Mouse (Mus musculus) intestine, embryonic 14.5 days (tissue): ENCODE data around the gene Adamtsl4. TPM values are rescaled to one million over a fixed set of nuclear protein-coding genes. Genes with fewer than 3 reads are reported as not detected.
"Not testable (repeated sequence)": the region's sequence is repeated elsewhere in the genome, so short reads cannot be mapped to it uniquely, and the experiment has no call there.

ENCODE experiments used
- ATAC-seq: fragments of 200-750 bp; cut with Nextera tagmentation; replicated peaks from 2 replicates; pipeline ENCODE4 v1.8.0; 2017; ENCODE audit warnings: low read depth, moderate number of reproducible peaks, moderate TSS enrichment, moderate library complexity; ENCODE audit not compliant: low FRiP score, low TSS enrichment
- DNase-seq: peaks from one replicate; pipeline ENCODE4 v3.0.0-alpha.2; 2018; ENCODE audit warnings: low spot score
- H3K27ac ChIP-seq: fragments of 300-500 bp; sonication (generic); 2 replicates; pipeline ENCODE4 v1.5.1; 2014; ENCODE audit warnings: low read depth, mild to moderate bottlenecking, control low read depth
- H3K27me3 ChIP-seq: fragments of 300-500 bp; sonication (generic); replicated peaks from 2 replicates; pipeline ENCODE4 v1.6.1; 2014; ENCODE audit warnings: low read length, control low read depth; ENCODE audit not compliant: control insufficient read depth, insufficient read depth
- H3K36me3 ChIP-seq: fragments of 300-500 bp; sonication (generic); 2 replicates; pipeline ENCODE4 v1.6.1; 2014; ENCODE audit warnings: low read length, control low read depth; ENCODE audit not compliant: control insufficient read depth, insufficient read depth
- H3K4me1 ChIP-seq: fragments of 300-500 bp; sonication (generic); replicated peaks from 2 replicates; pipeline ENCODE4 v1.6.1; 2014; ENCODE audit warnings: low read length, control low read depth, mixed read lengths; ENCODE audit not compliant: control insufficient read depth, insufficient read depth
- H3K4me2 ChIP-seq: fragments of 300-500 bp; sonication (generic); 2 replicates; pipeline ENCODE4 v1.6.1; 2014; ENCODE audit warnings: low read length
- H3K4me3 ChIP-seq: fragments of 300-500 bp; sonication (generic); 2 replicates; pipeline ENCODE4 v1.5.1; 2014; ENCODE audit warnings: low read depth, low read length, control low read depth, mixed read lengths
- H3K9ac ChIP-seq: fragments of 300-500 bp; sonication (generic); 2 replicates; pipeline ENCODE4 v1.6.1; 2014; ENCODE audit warnings: mild to moderate bottlenecking, low read length
- H3K9me3 ChIP-seq: fragments of 300-500 bp; sonication (generic); 2 replicates; pipeline ENCODE4 v1.6.1; 2016; ENCODE audit warnings: low read length, control low read depth; ENCODE audit not compliant: control insufficient read depth
- WGBS: fragments of 180-500 bp; shearing (Covaris S2); extraction: QIAGEN DNeasy Blood & Tissue Kit; methylation state at CpG from one replicate; pipeline ENCODE4 v1.1.7; 2014; 5-methylcytosine and 5-hydroxymethylcytosine counted together
- polyA plus RNA-seq: library from polyadenylated mRNA; unstranded; fragments of >200 nt; fragmentation: Nextera tagmentation; extraction: Ambion mirVana; gene quantifications from 2 replicates; pipeline ENCODE4 v1.2.1, GENCODE M21; 2014

Gene Adamtsl4
- polyA plus RNA-seq, 1 experiment from 2014 or later, result 2.6 TPM

DNA sequence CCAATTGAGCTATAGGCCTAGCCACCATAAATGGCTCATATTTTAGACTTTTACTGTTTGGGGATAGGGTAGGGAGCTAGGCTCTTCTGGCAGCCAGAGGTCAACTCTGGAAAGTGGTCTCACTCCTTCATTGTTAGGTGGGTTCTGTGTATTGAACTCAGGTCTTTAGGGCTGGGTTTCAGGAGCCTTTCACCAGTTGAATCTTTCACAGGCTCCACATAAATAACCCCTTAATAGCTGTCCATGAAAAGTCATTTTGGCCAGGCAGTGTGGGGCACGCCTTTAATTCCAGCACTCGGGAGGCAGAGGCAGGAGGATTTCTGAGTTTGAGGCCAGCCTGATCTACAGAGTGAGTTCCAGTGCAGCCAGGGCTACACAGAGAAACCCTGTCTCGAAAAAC, 30.0 kb downstream of the Adamtsl4 start:
- H3K27ac ChIP-seq, result no peak overlapping the region
- no peak for DNase-seq
- ATAC-seq, result no peak
- WGBS, result 84% methylated on average over 3 of the region's 3 CpGs
- H3K9ac ChIP-seq, result no peak overlapping the region; the same call in 1 of the 2 replicates
- peaks cover 27% of the 10 kb centered on the region for H3K36me3 ChIP-seq
- H3K4me3 ChIP-seq, result peak overlapping the region; percentile 100
- peaks cover 30% of the 10 kb centered on the region for H3K4me1 ChIP-seq
- peak overlapping the region; percentile 64 for H3K4me2 ChIP-seq
- H3K27me3 ChIP-seq, result no peaks in the 10 kb centered on the region
- H3K9me3 ChIP-seq, result no peaks in the 10 kb centered on the region

GRCm38 (mm10) chr3:95657108-95657507, 30.6 kb downstream of the Adamtsl4 start:
- Histone ChIP-seq H3K4me2 (no peak overlapping the region), H3K36me3 (peaks cover 21% of the 10 kb centered on the region), H3K4me1 (peaks cover 25% of the 10 kb centered on the region), H3K9me3 (no peaks in the 10 kb centered on the region), H3K27ac (no peak overlapping the region), H3K4me3 (no peak overlapping the region), H3K27me3 (no peaks in the 10 kb centered on the region), H3K9ac (no peak overlapping the region)
- ATAC-seq, result no peak
- 86% methylated on average over 3 of the region's 3 CpGs for WGBS
- no peak for DNase-seq

- no peak overlapping the region for H3K27ac ChIP-seq
- peaks cover 5% of the 10 kb centered on the region for H3K36me3 ChIP-seq
- H3K4me2 ChIP-seq, result no peak overlapping the region
- H3K27me3 ChIP-seq, result no peaks in the 10 kb centered on the region
- DNase-seq (no peak), ATAC-seq (no peak)
- H3K4me1 ChIP-seq, result peaks cover 10% of the 10 kb centered on the region
- H3K9ac ChIP-seq, result no peak overlapping the region
- no peaks in the 10 kb centered on the region for H3K9me3 ChIP-seq
- H3K4me3 ChIP-seq, result no peak overlapping the region
- 85% methylated on average over 5 of the region's 5 CpGs for WGBS
These were observed 32.3 kb downstream of the Adamtsl4 start for GRCm38 (mm10) chr3:95655437-95655836.

DNA sequence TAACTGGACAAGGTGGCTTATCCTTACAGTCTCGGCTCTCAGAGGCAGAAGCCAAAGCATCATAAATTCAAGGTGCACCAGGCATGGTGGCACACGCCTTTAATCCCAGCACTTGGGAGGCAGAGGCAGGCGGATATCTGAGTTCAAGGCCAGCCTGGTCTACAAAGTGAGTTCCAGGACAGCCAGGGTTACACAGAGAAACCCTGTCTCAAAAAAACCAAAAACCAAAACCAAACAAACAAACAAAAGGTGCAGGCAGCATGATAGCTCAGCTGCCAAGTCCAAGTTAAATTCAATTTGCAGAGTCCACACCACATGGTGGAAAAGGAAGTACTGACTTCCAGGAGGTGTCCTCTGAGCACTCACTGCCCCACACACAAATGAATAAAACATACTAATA, 33.3 kb downstream of the Adamtsl4 start:
- not testable (repeated sequence) for H3K27ac ChIP-seq, H3K4me2 ChIP-seq, H3K27me3 ChIP-seq, H3K9me3 ChIP-seq, H3K4me3 ChIP-seq, H3K9ac ChIP-seq, H3K36me3 ChIP-seq, ATAC-seq, H3K4me1 ChIP-seq, DNase-seq
- 85% methylated on average over 3 of the region's 3 CpGs for WGBS

- H3K9ac ChIP-seq, result no peak overlapping the region
- H3K4me1 ChIP-seq, result peaks cover 9% of the 10 kb centered on the region
- ATAC-seq, result peak; percentile 45; the same call in 1 of the 2 replicates
- no peaks in the 10 kb centered on the region for H3K9me3 ChIP-seq
- 7% methylated on average over 11 of the region's 11 CpGs for WGBS
- no peak for DNase-seq
- no peak overlapping the region for H3K4me2 ChIP-seq
- H3K4me3 ChIP-seq, result no peak overlapping the region
- peak overlapping the region; percentile 77 for H3K27ac ChIP-seq
- H3K27me3 ChIP-seq, result no peaks in the 10 kb centered on the region
- H3K36me3 ChIP-seq, result no peaks in the 10 kb centered on the region
These were observed 34.2 kb downstream of the Adamtsl4 start for GRCm38 (mm10) chr3:95653473-95654034.

DNA sequence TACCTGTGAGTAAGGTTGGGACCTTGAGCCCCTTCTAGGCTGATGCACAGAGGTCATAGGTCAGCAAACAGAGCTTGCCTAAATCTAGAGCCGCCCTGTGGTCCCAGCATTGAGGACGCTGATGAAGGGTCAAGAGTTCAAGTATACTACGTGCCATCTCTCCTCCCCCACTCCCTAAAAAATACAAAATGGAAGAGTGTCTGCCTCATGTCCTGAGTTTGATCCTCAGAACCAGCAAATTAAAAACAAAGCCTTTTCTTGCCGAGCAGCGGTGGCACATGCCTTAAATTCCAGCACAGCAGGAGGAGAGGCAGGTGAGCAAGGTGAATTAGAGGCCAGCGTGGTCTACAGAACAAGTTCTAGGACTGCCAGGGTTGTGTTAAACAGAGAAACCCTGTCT, 34.8 kb downstream of the Adamtsl4 start:
- H3K36me3 ChIP-seq, result no peaks in the 10 kb centered on the region
- 25% methylated on average over 6 of the region's 6 CpGs for WGBS
- DNase-seq (no peak), ATAC-seq (no peak)
- no peak overlapping the region for H3K27ac ChIP-seq
- no peaks in the 10 kb centered on the region for H3K27me3 ChIP-seq
- H3K9ac ChIP-seq, result no peak overlapping the region
- no peaks in the 10 kb centered on the region for H3K9me3 ChIP-seq
- H3K4me2 ChIP-seq, result no peak overlapping the region
- peaks cover 9% of the 10 kb centered on the region for H3K4me1 ChIP-seq
- no peak overlapping the region for H3K4me3 ChIP-seq

DNA sequence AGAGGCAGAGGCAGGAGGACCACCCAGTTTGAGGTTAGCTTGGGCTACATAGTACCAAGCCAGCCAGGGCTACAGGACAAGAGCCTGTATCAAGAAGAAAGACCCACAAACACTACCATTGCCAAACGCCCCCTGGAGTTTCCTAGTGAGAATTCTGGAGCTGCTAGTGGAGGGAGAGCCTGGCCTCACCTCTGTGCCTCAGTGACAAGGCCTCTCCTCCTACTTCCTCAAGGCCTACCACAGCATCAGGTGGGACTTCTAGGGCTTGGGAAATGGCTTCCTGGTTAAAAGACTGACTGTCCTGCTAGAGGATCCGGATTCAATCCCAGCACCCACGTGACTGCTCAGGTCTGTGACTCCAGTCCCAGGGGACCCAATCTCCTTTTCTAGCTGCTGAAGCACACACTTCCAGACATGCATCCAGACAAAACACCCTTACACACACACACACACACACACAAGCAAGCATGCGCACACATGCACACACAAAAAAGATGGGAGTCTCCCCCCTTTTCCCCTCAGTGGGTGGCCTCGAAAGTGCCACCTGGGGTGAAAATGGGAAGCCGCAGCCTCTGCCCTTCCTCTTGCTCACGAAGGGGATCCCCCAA, 35.4 kb downstream of the Adamtsl4 start:
- no peak overlapping the region for H3K4me2 ChIP-seq
- no peak overlapping the region for H3K4me3 ChIP-seq
- H3K36me3 ChIP-seq, result no peaks in the 10 kb centered on the region
- H3K27me3 ChIP-seq, result no peaks in the 10 kb centered on the region
- H3K27ac ChIP-seq, result no peak overlapping the region
- H3K9me3 ChIP-seq, result no peaks in the 10 kb centered on the region
- 65% methylated on average over 7 of the region's 7 CpGs for WGBS
- peaks cover 9% of the 10 kb centered on the region for H3K4me1 ChIP-seq
- ATAC-seq (no peak), DNase-seq (no peak)
- no peak overlapping the region for H3K9ac ChIP-seq

- no peaks in the 10 kb centered on the region for H3K27me3 ChIP-seq
- WGBS, result 84% methylated on average over 16 of the region's 16 CpGs
- peak overlapping the region; percentile 7; the same call in 1 of the 2 replicates for H3K27ac ChIP-seq
- DNase-seq (no peak), ATAC-seq (no peak)
- no peak overlapping the region for H3K4me2 ChIP-seq
- no peaks in the 10 kb centered on the region for H3K36me3 ChIP-seq
- no peak overlapping the region for H3K9ac ChIP-seq
- no peaks in the 10 kb centered on the region for H3K9me3 ChIP-seq
- no peak overlapping the region for H3K4me3 ChIP-seq
- H3K4me1 ChIP-seq, result peaks cover 9% of the 10 kb centered on the region
These were observed 36.1 kb downstream of the Adamtsl4 start for GRCm38 (mm10) chr3:95651391-95652203.
